Mouse (Mus musculus) thymus, postnatal 36 days (tissue): ENCODE measurements around the gene AI661453.
A peak's percentile ranks its signal among the peaks of the same experiment; 100 is the strongest.

Experiments used
- DNase-seq, 2 experiments: peaks; one replicate each; pipeline ENCODE4 v3.0.0; 2022; ENCODE audit warnings: mixed read lengths in 2 of 2

Gene AI661453

DNA sequence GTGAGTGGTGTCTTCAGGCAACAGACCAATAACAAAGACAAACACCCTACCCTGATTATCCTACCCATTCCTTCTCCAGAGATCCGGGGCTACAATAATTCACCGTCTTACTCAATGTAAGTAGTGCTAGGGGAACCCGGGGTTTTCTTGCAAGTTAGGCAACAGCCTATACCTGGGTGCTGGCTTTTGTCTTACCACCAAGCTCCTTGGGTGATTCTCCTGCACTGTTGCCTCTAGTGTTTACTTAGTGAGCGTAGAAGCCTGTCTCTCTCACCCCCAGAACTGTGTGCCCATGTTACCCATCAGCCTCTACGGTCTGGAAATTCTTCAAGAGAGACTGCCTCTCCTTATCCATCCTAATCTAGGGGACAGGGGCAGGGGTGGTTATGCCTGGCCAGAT lies 67.8 kb downstream of the AI661453 start:
- DNase-seq: no peak

GRCm38 (mm10) chr17:47504941-47505346 lies 68.5 kb downstream of the AI661453 start, which contains the start of gene Ccnd3:
Ccnd3 (plus strand) TSS chr17:47505051.
- peak; percentile 92 to 93 for DNase-seq

GRCm38 (mm10) chr17:47505566-47505965 lies 69.2 kb downstream of the AI661453 start:
- DNase-seq: peak in 1 of 2 experiments; percentile 32

DNA sequence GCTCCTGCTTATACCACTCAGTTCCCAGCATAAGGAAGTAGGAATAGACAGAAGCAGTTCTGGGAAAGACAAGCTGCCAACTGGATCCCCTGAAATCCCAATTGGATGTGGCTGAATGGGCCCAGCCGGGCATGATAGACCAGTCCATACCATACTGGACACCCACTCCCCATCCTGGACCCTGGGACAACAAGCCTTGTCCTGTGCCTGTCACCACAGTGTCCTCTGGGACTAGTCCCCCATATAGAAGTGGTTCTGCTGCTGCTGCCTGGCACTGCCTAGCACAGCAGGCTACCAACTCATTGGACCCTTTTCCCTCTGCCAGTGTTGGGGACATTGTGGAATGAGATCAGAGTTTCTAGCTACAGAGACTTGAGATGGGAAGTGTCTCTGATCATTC lies 69.6 kb downstream of the AI661453 start:
- peak; percentile 49 to 50 for DNase-seq

DNA sequence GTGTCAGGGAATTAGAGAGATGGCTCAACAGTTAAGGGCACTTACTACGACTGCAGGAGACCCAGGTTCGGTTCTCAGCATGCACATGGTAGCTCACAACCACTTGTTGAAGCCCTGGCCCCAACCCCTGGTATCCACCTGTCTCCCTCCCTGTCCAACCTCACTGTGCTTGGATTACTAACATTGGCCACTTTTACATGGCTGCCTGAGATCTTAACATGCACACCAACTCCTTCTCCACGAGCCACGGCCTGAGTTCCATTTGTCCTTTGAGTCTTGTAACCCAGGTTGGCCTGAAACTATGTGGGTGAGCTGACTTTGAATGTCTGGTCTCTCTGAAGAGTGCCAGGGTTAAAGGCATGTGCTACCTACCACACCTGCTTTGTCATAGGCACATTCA lies 70.3 kb downstream of the AI661453 start:
- peak; percentile 39 to 43 for DNase-seq

DNA sequence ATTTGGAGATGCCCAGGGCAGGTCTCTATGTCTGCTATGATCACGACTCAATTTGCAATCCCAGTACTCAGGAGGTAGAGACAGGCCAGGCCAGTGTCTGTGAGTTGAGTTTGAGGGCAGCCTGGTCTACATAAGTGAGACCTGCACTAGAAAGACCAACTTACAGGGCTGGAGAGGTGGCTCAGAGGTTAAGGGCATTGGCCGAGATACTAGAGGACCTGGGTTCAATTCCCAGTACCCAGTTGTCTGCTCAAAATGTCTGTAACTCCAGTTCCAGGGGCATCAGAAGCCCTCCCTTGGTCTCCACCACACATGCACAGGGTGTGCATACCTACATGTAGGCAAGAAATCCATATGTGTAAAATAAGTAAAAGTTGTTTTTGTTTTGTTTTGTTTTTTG lies 71.1 kb downstream of the AI661453 start:
- peak in 1 of 2 experiments; percentile 34 for DNase-seq

GRCm38 (mm10) chr17:47508012-47508608 lies 71.7 kb downstream of the AI661453 start:
- peak; percentile 98 to 99 for DNase-seq

DNA sequence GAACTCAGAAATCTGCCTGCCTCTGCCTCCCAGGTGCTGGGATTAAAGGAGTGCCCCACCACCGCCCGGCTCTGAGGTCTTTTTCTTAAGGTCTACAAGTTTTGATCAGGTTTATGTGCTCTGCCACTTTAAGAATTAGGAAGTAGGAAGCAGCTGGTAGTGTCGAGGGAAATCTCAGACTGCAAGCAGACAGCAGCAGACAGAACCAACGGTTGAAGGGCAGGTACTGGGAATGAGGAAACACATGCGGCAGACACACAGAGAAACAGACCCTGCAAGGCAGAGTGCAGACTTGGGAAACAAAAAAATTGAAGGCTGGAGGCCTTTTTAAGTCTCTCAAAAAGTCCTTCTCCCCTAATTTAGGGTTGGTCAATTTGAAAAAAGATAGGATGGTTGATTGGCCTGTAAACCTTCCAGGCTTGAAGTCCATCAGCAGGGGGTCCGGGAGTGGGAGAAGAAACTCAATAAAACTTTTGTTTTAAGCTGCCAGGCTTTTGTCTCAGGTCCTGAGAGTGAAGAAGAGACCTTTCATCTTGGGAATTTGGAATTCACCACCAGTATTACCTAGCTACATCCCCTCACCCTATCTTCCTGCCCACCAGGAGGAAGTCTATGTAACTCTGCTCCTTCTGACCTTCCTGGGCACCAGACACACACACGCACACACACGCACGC lies 72.8 kb downstream of the AI661453 start:
- DNase-seq: peak; percentile 43 to 51

DNA sequence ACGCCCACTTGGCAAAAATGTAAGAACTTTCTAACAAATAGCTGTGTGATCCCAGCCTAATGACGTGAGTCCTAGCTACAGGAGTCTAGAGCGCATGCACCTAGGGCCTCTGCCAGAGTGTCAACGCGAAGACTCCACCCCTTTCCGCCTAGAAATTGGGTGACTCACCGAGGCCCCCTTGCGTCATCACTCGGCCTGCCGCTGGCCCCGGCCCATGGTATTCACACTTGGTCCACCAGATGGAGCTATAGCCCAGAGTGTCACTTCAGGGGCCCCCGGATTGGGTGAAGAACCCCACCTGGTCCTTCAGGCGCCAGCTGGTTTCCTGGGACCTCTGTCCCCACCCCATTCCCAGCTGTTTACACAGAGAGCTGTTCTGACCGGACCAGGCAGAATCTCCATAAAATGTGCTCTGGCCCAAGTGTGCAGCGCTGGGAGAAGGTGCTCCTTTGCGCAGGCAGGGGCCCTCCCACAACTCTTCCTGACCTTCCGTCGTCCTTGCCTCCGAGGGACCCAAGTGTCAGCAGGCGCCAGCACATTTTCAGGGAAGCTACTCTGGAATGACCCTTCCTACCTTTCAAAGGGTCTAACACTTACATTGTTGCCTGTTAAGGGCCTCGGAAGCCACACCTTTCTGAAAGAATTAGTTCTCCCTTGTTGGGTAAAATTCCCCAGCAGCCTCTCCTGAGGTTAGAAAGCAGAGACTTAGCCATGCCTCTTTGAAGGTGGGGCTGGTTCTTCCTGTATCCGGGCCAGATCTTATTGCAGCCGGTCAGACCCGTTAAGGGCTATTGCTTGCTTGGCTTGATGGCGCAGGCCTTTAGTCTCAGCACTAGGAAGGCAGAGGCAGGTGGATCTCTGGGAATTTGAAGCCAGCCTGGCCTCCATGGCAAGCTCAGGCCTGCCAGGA lies 75.0 kb downstream of the AI661453 start:
- peak; percentile 97 to 99 for DNase-seq

- peak; percentile 70 to 83 for DNase-seq
Measured at GRCm38 (mm10) chr17:47512956-47513775, 76.8 kb downstream of the AI661453 start.

DNA sequence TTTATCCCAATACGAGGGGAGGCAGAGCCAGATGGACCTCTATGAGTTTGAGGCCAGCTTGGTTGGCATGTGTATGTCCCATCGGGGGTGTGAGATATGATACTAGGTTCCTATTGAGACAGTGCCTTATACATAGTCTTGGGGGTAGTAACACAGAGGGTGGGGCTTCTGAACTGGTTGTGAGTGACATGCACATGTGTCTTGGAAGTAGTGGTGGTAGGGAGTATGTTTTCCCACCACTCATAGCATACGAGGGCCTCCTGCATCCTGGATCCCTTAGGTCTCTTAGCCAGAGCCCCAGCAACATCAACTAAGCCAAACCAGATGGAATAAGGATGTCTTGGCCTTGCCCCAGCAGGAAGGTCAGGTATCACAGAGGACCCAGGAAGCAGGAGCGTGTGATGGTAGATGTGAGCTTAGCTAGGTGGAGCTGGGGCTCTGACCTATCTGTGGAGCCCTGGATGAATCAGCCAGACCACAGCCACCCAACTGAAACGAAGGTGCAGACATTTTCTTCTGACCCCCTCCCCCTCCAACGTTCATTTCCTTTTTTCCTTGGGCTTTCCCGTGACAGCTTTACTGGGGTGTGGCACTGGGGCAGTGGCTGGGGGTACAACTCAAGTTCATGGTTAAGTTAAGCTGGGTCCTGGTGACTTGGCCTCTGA lies 78.9 kb downstream of the AI661453 start:
- peak in 1 of 2 experiments; percentile 18 for DNase-seq

DNA sequence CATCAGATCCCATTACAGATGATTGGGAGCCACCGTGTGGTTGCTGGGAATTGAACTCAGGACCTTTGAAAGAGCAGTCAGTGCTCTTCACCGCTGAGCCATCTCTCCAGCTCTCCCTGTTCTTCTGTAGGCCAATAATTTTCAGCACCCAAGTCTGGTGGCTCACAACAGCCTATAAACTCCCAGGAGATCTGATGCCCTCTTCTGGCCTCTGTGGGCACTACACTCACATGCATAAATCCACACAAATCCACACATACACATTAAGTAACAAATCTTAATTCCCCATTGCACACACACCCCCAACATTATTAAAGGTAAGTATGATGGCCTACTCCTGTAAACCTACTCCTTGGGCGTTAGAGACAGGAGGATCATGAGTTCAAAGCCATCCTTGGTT lies 79.8 kb downstream of the AI661453 start:
- peak; percentile 29 to 45 for DNase-seq

DNA sequence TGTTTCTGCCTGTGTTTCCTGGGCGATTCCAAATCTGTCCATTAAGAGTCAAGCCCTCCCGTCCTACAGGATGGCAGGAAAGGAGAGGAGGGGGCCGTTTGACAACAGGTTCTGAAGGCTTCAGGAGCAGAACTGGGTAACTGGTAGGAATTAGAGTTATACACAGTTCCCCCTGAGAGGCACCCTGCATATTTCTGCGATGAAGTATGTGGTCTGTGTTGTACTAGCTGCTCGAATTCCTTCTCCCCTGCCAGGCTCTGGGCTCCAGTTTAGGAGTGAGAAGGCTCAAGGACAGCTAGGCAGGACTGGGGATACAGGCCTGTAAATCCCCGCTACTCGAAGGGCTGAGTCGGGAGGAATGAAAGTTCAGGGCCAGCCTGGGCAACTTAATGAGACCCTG lies 81.8 kb downstream of the AI661453 start:
- no peak for DNase-seq
